Mouse (Mus musculus) C2C12 (cell line): ENCODE measurements at regions not wholly inside any gene's neighbourhood (a gene's known extent, or its start where the extent isn't known, plus 50 kb on each side); places are given as distances from the start of the nearest gene placed in this dataset.
"Not testable (repeated sequence)": the region's sequence is repeated elsewhere in the genome, so short reads cannot be mapped to it uniquely, and the experiment has no call there.

Experiments used
- H3K27me3 ChIP-seq: one replicate; pipeline ENCODE4 v1.6.1; 2011; ENCODE audit not compliant: control insufficient read depth, insufficient read depth, insufficient read length
- H3K36me3 ChIP-seq: one replicate; pipeline ENCODE4 v1.6.1; 2011; ENCODE audit not compliant: control insufficient read depth, insufficient read depth
- H3K4me3 ChIP-seq: one replicate; pipeline ENCODE4 v1.5.1; 2011; ENCODE audit warnings: mild to moderate bottlenecking, control low read depth; ENCODE audit not compliant: poor library complexity, insufficient read depth, severe bottlenecking
- H3K79me2 ChIP-seq: one replicate; pipeline ENCODE4 v1.6.1; 2011; ENCODE audit not compliant: control insufficient read depth, insufficient read depth
- H3K79me3 ChIP-seq: one replicate; pipeline ENCODE4 v1.6.1; 2011; ENCODE audit warnings: low read depth, control low read depth
- H3ac ChIP-seq: one replicate; pipeline ENCODE3; 2011; ENCODE audit warnings: low read depth; ENCODE audit not compliant: control insufficient read depth, insufficient read length
- CEBPB ChIP-seq: IDR thresholded peaks from one replicate; pipeline ENCODE4 v1.6.1; 2011; ENCODE audit warnings: low read depth, mild to moderate bottlenecking, control low read depth, moderate library complexity
- CTCF ChIP-seq: IDR thresholded peaks from one replicate; pipeline ENCODE4 v1.5.1; 2011; ENCODE audit not compliant: control insufficient read depth, insufficient read depth, insufficient read length
- FOSL1 ChIP-seq: IDR thresholded peaks from one replicate; pipeline ENCODE4 v1.8.0; 2011; ENCODE audit warnings: mild to moderate bottlenecking, low read length; ENCODE audit not compliant: poor library complexity, insufficient read depth, severe bottlenecking
- MAX ChIP-seq: IDR thresholded peaks from one replicate; pipeline ENCODE4 v1.6.1; 2011; ENCODE audit warnings: mild to moderate bottlenecking, control low read depth
- MYOD1 ChIP-seq: IDR thresholded peaks from one replicate; pipeline ENCODE4 v1.6.1; 2011; ENCODE audit warnings: low read depth; ENCODE audit not compliant: control insufficient read depth, insufficient read length
- MYOG ChIP-seq: IDR thresholded peaks from one replicate; pipeline ENCODE4 v1.6.1; 2011; ENCODE audit not compliant: control insufficient read depth, insufficient read length; ENCODE audit errors: extremely low read depth
- USF1 ChIP-seq: IDR thresholded peaks from one replicate; pipeline ENCODE4 v1.6.1; 2011; ENCODE audit warnings: low read depth, mild to moderate bottlenecking, control low read depth, moderate library complexity

DNA sequence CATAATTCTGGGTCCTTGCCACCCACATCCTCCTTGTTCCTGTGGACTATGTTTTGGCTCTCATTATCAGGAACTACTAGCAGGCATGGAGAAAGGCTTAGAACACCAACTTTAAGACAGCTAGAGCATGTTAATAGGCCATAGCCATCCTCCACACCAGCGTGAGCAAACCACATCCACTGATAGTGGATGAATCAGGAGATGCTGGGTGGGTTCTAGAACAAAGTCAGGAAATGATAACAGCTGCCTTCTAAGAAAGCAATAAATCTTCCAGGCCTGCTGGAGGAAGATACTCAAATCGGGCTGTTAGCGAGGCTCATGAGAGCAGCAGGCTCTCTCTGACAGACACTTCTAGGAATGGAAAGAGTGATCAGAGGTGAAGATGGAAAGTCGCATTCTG, 60.9 kb upstream of the Slc44a3 start:
- H3K36me3 ChIP-seq = no peaks in the 10 kb centered on the region
- no peak overlapping the region for H3K4me3 ChIP-seq
- H3ac ChIP-seq = no peak overlapping the region
- no peaks in the 10 kb centered on the region for H3K79me2 ChIP-seq
- no peaks in the 10 kb centered on the region for H3K27me3 ChIP-seq
- H3K79me3 ChIP-seq = no peaks in the 10 kb centered on the region
- TF ChIP-seq MYOG (no peak), FOSL1 (no peak), CEBPB (no peak)

- no peak for TF ChIP-seq FOSL1
- no peak for TF ChIP-seq CEBPB
- no peak for TF ChIP-seq MAX
- TF ChIP-seq MYOG = no peak
- TF ChIP-seq MYOD1 = no peak
- TF ChIP-seq CTCF = no peak
- no peak for TF ChIP-seq USF1
- Histone ChIP-seq H3K36me3 (no peaks in the 10 kb centered on the region), H3K27me3 (no peaks in the 10 kb centered on the region), H3K79me3 (no peaks in the 10 kb centered on the region), H3ac (no peak overlapping the region), H3K4me3 (no peak overlapping the region), H3K79me2 (no peaks in the 10 kb centered on the region)
These were observed 57.3 kb upstream of the Slc44a3 start for GRCm38 (mm10) chr3:121589494-121589885.

DNA sequence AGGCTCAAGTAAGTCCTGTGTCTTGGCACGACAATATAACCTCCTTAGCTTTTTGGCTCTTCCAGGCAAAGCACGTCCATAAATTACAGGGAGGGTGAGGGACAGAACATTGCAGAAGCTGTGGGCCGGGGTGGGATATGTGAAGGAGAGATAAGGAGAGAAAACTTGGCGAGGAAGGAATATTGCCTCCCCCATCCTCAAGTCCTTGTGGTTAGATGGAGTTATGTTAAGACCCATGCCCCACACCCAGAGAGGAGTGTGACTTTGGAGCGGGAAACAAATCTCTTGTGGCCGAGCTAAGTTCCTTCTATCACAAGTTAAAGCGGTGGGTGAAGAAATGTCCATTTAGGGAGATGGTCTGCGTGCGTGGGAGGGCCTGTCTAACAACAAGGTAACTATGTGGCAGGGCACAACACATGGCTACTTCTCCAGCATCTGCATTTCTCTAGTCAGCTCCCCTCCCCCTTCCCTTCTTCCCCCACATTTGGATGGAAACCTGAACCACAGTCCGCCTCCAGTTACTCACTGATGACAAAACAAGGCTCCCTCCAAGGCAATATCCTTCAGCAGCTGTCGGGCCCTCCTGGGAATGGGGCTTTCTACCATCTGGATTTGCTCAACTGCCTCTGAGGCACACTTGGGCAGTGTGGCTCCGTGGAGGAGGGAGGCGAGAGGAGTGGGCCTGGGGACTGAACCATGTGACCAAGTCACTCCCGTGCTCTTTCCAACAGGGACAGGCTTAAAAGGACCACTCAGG, 56.7 kb upstream of the Slc44a3 start:
- no peaks in the 10 kb centered on the region for H3K27me3 ChIP-seq
- no peaks in the 10 kb centered on the region for H3K36me3 ChIP-seq
- no peaks in the 10 kb centered on the region for H3K79me2 ChIP-seq
- TF ChIP-seq USF1 (peak; percentile 80), MAX (peak; percentile 78), CTCF (no peak), MYOD1 (peak; percentile 95), MYOG (no peak), CEBPB (peak; percentile 80), FOSL1 (peak; percentile 22)
- H3K4me3 ChIP-seq = no peak overlapping the region
- H3ac ChIP-seq = peak overlapping the region; percentile 39
- no peaks in the 10 kb centered on the region for H3K79me3 ChIP-seq

- no peaks in the 10 kb centered on the region for H3K36me3 ChIP-seq
- H3K27me3 ChIP-seq = no peaks in the 10 kb centered on the region
- H3K79me3 ChIP-seq = no peaks in the 10 kb centered on the region
- no peak overlapping the region for H3ac ChIP-seq
- H3K79me2 ChIP-seq = no peaks in the 10 kb centered on the region
- no peak overlapping the region for H3K4me3 ChIP-seq
- TF ChIP-seq MYOD1 (peak; percentile 87), FOSL1 (no peak), CTCF (no peak), MAX (no peak), USF1 (no peak), MYOG (no peak), CEBPB (no peak)
These were observed 53.1 kb upstream of the Slc44a3 start for GRCm38 (mm10) chr3:121585306-121585705.

- Histone ChIP-seq H3K79me3 (no peaks in the 10 kb centered on the region), H3K4me3 (no peak overlapping the region), H3ac (no peak overlapping the region), H3K79me2 (no peaks in the 10 kb centered on the region), H3K36me3 (no peaks in the 10 kb centered on the region), H3K27me3 (no peaks in the 10 kb centered on the region)
- no peak for TF ChIP-seq CTCF
- TF ChIP-seq FOSL1 = peak; percentile 48
- TF ChIP-seq MYOG = no peak
- peak; percentile 55 for TF ChIP-seq USF1
These were observed 52.5 kb upstream of the Slc44a3 start for GRCm38 (mm10) chr3:121584736-121585151.

- Histone ChIP-seq H3ac (no peak overlapping the region), H3K79me2 (no peaks in the 10 kb centered on the region), H3K79me3 (no peaks in the 10 kb centered on the region), H3K27me3 (no peaks in the 10 kb centered on the region), H3K36me3 (no peaks in the 10 kb centered on the region), H3K4me3 (no peak overlapping the region)
- TF ChIP-seq MYOG (no peak), USF1 (no peak), CTCF (no peak), CEBPB (no peak)
These were observed 52.1 kb upstream of the Slc44a3 start for GRCm38 (mm10) chr3:121584317-121584716.

GRCm38 (mm10) chr3:121582711-121583110, 50.5 kb upstream of the Slc44a3 start:
- H3K79me2 ChIP-seq, H3K4me3 ChIP-seq, H3K79me3 ChIP-seq, H3K36me3 ChIP-seq, H3ac ChIP-seq, H3K27me3 ChIP-seq: not testable (repeated sequence)
